Mouse (Mus musculus): ENCODE data around the gene Glt28d2. TPM values are rescaled to one million over a fixed set of nuclear protein-coding genes. Genes with fewer than 3 reads are reported as not detected.
"Not testable (repeated sequence)": the region's sequence is repeated elsewhere in the genome, so short reads cannot be mapped to it uniquely, and the experiment has no call there.

Glt28d2 gene
- polyA plus RNA-seq, 1 experiment: 1.0 TPM

DNA sequence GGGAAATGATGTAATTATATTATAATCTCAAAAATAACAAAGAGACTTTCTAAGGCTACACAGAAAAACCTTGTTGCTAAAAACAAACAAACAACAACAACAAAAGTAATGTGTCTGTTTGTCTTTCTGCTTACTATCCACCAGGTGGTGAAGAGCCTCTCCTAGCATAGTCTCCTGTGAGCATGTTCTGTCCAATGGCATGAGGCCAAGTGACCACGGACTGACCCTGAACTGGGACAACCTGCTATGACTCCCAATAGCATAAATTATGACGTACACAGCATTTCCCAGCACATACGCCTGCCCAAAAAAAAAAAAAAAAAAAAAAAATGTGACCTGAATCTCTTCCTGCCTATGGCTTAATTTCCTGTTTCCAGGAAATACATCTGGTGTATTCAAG, 35.0 kb upstream of the Glt28d2 start:
- H3K4me3 ChIP-seq (ENCODE audit: insufficient read depth, low read length): no peak overlapping the region
- H3K27ac ChIP-seq (ENCODE audit: insufficient read depth, low read length): no peak overlapping the region
- H3K4me1 ChIP-seq (ENCODE audit: control insufficient read depth, insufficient read depth, low read length): no peaks in the 10 kb centered on the region
- TF ChIP-seq POLR2A (IDR thresholded peaks at IDR 0.05; ENCODE audit: low read depth, low read length): no peak
- TF ChIP-seq CTCF (IDR thresholded peaks at IDR 0.05; ENCODE audit: borderline replicate concordance, insufficient read depth, low read length): no peak

DNA sequence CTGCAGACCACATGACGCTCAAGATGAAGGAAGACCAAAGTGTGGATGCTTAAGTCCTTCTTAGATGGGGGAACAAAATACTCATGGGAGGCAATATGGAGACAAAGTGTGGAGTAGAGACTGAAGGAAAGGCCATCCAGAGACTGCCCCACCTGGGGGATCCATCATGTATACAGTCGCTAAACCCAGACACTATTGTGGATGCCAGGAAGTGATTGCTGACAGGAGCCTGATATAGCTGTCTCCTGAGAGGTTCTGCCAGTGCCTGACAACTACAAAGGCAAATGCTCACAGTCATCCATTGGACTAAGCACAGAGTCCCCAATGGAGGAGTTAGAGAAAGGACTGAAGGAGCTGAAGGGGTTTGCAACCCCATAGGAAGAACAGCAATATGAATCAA, 33.4 kb upstream of the Glt28d2 start:
- H3K27ac ChIP-seq (ENCODE audit: insufficient read depth, low read length); H3K4me1 ChIP-seq (ENCODE audit: control insufficient read depth, insufficient read depth, low read length); H3K4me3 ChIP-seq (ENCODE audit: insufficient read depth, low read length): not testable (repeated sequence)

DNA sequence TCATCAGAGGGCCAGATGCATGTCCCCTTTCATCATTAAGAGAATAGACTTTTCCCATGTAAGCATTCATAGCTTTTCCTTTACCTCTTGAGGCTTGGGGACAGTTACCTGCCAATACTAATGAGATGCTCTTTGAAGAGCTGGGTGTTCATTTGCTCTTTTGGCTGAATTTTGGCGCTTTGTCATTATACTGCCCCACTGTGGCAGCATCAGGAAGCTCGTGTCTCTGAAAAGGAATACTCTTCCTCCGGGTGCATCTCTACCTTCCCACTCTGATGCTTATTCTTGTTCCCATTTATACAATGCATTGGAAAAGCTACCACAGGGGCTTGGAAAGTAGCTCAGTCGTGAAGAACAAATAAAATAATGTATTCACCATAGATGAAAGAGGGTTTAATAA, 30.3 kb upstream of the Glt28d2 start:
- no peak for TF ChIP-seq CTCF (IDR thresholded peaks at IDR 0.05; ENCODE audit: borderline replicate concordance, insufficient read depth, low read length)
- TF ChIP-seq POLR2A (IDR thresholded peaks at IDR 0.05; ENCODE audit: low read depth, low read length): no peak
- no peak overlapping the region for H3K4me3 ChIP-seq (ENCODE audit: insufficient read depth, low read length)

DNA sequence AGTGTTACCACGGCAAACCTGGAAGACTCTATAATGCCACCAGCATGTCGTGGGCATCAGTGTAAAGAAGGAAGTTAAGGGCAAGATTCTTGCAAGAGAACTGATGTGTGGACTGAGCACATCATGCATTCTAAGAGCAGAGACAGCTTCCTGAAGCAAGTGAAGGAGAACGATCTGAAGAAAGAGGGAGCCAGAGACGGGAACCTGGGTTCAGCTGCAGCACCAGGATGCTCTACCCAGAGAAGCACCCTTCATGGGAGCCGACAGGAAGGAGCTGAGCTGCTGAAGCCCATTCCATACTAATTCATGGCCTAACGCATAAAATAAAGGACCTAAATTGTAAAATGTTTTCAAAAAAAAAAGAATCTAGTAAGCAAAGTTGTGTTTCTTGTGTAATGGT, 27.5 kb upstream of the Glt28d2 start:
- H3K4me1 ChIP-seq (ENCODE audit: control insufficient read depth, insufficient read depth, low read length): no peaks in the 10 kb centered on the region
- no peak overlapping the region for H3K4me3 ChIP-seq (ENCODE audit: insufficient read depth, low read length)
- no peak overlapping the region for H3K27ac ChIP-seq (ENCODE audit: insufficient read depth, low read length)
- TF ChIP-seq CTCF (IDR thresholded peaks at IDR 0.05; ENCODE audit: borderline replicate concordance, insufficient read depth, low read length) (no peak), POLR2A (IDR thresholded peaks at IDR 0.05; ENCODE audit: low read depth, low read length) (no peak)

More for the DNA sequence above, 30.3 kb upstream of the Glt28d2 start:
- H3K27ac ChIP-seq (ENCODE audit: insufficient read depth, low read length): no peak overlapping the region
- H3K4me1 ChIP-seq (ENCODE audit: control insufficient read depth, insufficient read depth, low read length): no peaks in the 10 kb centered on the region

- Histone ChIP-seq H3K4me3 (ENCODE audit: insufficient read depth, low read length) (no peak overlapping the region), H3K27ac (ENCODE audit: insufficient read depth, low read length) (no peak overlapping the region), H3K4me1 (ENCODE audit: control insufficient read depth, insufficient read depth, low read length) (no peaks in the 10 kb centered on the region)
- TF ChIP-seq POLR2A (IDR thresholded peaks at IDR 0.05; ENCODE audit: low read depth, low read length): no peak
- TF ChIP-seq CTCF (IDR thresholded peaks at IDR 0.05; ENCODE audit: borderline replicate concordance, insufficient read depth, low read length): no peak
Observed at GRCm38 (mm10) chr3:85907136-85907535, 19.8 kb upstream of the Glt28d2 start.

DNA sequence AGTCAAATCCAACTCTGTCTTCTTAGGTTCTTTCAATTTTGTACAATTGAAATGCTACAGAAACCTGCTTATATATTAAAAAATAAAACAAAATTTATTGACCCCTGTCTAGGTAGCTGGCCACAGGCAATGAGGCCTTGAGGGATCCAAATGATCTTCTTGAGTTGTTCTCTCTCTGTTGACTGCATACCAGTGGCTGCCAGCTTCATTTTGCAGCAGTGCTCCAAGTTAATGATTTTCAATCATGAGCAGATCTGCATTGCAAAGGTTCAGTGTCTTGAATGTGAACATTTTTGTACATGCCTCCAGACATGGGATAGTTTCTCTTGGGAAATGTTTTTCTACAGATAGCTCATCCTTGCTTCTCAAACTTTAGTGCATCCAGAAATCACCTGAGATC, 17.1 kb upstream of the Glt28d2 start:
- TF ChIP-seq POLR2A (IDR thresholded peaks at IDR 0.05; ENCODE audit: low read depth, low read length): no peak
- TF ChIP-seq CTCF (IDR thresholded peaks at IDR 0.05; ENCODE audit: borderline replicate concordance, insufficient read depth, low read length): no peak
- Histone ChIP-seq H3K27ac (ENCODE audit: insufficient read depth, low read length) (no peak overlapping the region), H3K4me3 (ENCODE audit: insufficient read depth, low read length) (no peak overlapping the region), H3K4me1 (ENCODE audit: control insufficient read depth, insufficient read depth, low read length) (no peaks in the 10 kb centered on the region)

GRCm38 (mm10) chr3:85895020-85895419, 7.7 kb upstream of the Glt28d2 start:
- no peak overlapping the region for H3K27ac ChIP-seq (ENCODE audit: insufficient read depth, low read length)

GRCm38 (mm10) chr3:85891571-85891970, 4.3 kb upstream of the Glt28d2 start:
- H3K4me3 ChIP-seq (ENCODE audit: insufficient read depth, low read length): no peak overlapping the region
- H3K27ac ChIP-seq (ENCODE audit: insufficient read depth, low read length): no peak overlapping the region
- no peaks in the 10 kb centered on the region for H3K4me1 ChIP-seq (ENCODE audit: control insufficient read depth, insufficient read depth, low read length)
- TF ChIP-seq CTCF (IDR thresholded peaks at IDR 0.05; ENCODE audit: borderline replicate concordance, insufficient read depth, low read length): no peak
- no peak for TF ChIP-seq POLR2A (IDR thresholded peaks at IDR 0.05; ENCODE audit: low read depth, low read length)

More at GRCm38 (mm10) chr3:85895020-85895419, 7.7 kb upstream of the Glt28d2 start:
- Histone ChIP-seq H3K4me3 (ENCODE audit: insufficient read depth, low read length) (no peak overlapping the region), H3K4me1 (ENCODE audit: control insufficient read depth, insufficient read depth, low read length) (no peaks in the 10 kb centered on the region)
- TF ChIP-seq POLR2A (IDR thresholded peaks at IDR 0.05; ENCODE audit: low read depth, low read length): no peak

DNA sequence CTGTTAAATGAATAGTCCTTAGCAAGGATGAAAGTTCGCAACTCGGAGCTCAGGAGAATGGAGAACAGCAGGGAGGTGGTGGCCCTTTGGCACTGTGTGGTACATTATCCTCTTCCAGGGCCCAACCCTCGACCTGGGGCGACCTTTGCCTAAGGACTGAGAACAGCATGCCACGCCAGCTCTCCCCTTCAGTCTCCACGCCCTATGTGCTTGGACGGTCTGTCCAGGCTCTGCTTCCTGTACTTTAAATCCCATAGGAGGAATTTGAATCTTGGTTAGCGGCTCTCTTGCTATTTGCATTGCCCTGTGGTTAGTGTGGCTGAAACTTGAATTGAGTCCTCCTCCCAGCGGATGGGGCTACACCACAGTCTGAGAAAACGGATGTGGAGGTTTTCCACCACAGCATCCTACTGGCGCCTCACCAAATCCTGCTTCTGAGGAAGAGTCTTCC, 930 bp upstream of the Glt28d2 start:
- TF ChIP-seq CTCF (IDR thresholded peaks at IDR 0.05; ENCODE audit: borderline replicate concordance, insufficient read depth, low read length): no peak
- no peak for TF ChIP-seq POLR2A (IDR thresholded peaks at IDR 0.05; ENCODE audit: low read depth, low read length)
- Histone ChIP-seq H3K4me1 (ENCODE audit: control insufficient read depth, insufficient read depth, low read length) (no peaks in the 10 kb centered on the region), H3K4me3 (ENCODE audit: insufficient read depth, low read length) (peak overlapping the region; percentile 61; the same call in 1 of the 2 replicates), H3K27ac (ENCODE audit: insufficient read depth, low read length) (no peak overlapping the region)

DNA sequence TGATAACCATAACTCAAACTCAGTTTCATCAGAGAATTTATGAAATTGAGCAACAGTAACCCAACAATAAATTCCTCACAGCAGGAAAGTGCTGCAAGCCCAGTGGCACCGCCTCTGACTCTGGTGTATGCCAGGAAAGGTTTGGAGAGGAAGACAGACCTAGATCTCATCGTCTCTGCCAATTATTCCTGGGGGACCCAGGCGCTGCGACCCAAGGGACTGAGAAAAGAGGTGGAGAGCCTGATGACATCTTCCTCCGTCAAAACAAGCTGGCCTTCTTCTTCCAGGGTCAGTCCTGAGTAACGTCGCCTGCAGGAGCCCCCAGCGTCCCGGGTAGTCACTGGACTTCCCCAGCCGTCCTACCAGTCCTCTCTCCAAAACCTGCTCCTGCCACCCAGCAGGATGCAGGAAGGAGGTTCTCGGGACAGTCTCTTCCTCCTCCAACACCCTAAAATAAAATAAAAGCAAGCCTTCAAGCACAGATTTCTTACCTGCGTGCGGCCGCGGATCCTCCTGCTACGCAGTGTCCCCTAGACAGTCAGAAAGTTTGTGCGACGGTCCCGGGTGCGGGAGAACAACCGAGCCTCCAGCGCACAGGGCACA, 579 bp downstream of the Glt28d2 start:
- Histone ChIP-seq H3K27ac (ENCODE audit: insufficient read depth, low read length) (no peak overlapping the region), H3K4me1 (ENCODE audit: control insufficient read depth, insufficient read depth, low read length) (no peaks in the 10 kb centered on the region), H3K4me3 (ENCODE audit: insufficient read depth, low read length) (peak overlapping the region; percentile 67)
- TF ChIP-seq POLR2A (IDR thresholded peaks at IDR 0.05; ENCODE audit: low read depth, low read length): no peak
- no peak for TF ChIP-seq CTCF (IDR thresholded peaks at IDR 0.05; ENCODE audit: borderline replicate concordance, insufficient read depth, low read length)

GRCm38 (mm10) chr3:85885906-85886305, 1.4 kb downstream of the Glt28d2 start:
- TF ChIP-seq POLR2A (IDR thresholded peaks at IDR 0.05; ENCODE audit: low read depth, low read length): no peak
- H3K4me3 ChIP-seq (ENCODE audit: insufficient read depth, low read length): no peak overlapping the region

More at GRCm38 (mm10) chr3:85885906-85886305, 1.4 kb downstream of the Glt28d2 start:
- Histone ChIP-seq H3K27ac (ENCODE audit: insufficient read depth, low read length) (no peak overlapping the region), H3K4me1 (ENCODE audit: control insufficient read depth, insufficient read depth, low read length) (peaks cover 2% of the 10 kb centered on the region; the same call in 1 of the 2 replicates)

Data from embryonic fibroblast, embryonic 13.5 days (primary cell).